Mouse (Mus musculus): ENCODE measurements at regions not wholly inside any gene's neighbourhood (a gene's known extent, or its start where the extent isn't known, plus 50 kb on each side); places are given as distances from the start of the nearest gene placed in this dataset.
A peak's percentile ranks its signal among the peaks of the same experiment; 100 is the strongest.

DNA sequence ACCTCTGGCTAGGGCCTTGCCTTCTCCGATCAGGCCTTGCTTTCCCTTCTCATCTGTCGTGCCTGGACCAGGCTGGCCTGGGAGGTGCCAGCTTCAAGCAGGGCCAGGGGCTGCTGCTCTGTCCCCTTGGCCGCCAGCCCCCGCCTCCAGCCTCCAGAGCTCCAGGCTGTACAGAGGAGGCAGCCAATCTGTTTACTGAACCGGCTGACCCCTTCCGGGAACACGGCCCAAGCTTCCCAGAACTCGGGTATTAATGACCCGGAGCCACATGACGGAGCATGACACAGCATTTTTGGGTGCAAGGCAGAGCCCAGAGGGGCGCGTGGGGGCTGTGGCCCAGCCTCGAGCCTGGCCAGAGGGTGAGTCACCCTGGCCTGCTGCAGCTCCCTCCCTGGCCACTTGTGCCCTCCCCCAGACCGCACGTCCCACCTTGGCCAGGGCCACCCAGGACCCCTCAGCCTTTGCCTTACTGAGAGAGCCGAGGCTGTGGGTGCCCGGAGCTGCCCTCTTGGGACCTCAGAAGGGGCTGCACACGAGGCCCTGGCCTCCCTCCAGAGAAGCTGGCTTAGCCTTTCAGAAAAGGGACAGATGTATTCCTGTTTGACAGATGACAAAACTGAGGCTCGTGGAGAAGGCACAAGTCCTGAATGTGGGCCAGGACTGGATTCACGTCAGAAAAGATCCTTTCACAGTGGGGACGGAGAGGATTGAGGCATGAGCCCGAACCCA lies 75.6 kb upstream of the Tmem189 start:
- no peaks in the 10 kb centered on the region for H3K36me3 ChIP-seq
- no peak overlapping the region for H3K4me3 ChIP-seq
- H3K27me3 ChIP-seq (replicated peaks): no peaks in the 10 kb centered on the region
- WGBS: 38% methylated on average over 22 of the region's 22 CpGs
- peak overlapping the region; percentile 36; the same call in 1 of the 2 replicates for H3K4me2 ChIP-seq
- peak overlapping the region; percentile 65 for H3K9ac ChIP-seq
- H3K9me3 ChIP-seq: no peaks in the 10 kb centered on the region
- H3K4me1 ChIP-seq: peaks cover 44% of the 10 kb centered on the region
- peak; percentile 83 for ATAC-seq (ENCODE audit: extremely low read depth, insufficient number of reproducible peaks, low FRiP score, low TSS enrichment)
- H3K27ac ChIP-seq (replicated peaks): peak overlapping the region; percentile 51

DNA sequence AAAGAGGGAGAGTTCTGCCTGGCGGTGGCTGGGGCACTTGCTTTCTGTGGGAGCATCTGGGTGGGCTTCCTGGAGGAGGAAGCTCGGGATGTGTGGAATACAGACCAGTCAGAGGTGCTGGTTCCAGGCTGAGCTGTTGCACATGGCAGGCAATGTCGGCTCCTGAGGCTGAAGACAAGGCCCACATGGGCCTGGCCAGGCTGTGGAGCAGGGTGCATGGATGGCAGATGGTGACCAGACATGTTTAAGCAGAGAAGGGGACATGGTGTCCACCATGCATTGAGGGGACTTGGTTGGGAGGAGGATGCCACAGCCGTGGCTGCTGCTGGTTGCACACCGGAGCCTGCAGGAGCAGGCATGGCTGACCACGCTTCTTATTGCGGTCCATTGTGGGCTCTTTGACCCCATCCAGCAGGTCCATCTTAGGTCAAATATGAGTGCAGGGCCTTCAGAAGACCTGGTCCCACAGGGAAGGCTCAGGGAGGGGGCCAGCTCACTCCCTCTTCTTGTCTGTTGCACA lies 74.3 kb upstream of the Tmem189 start:
- Histone ChIP-seq H3K27ac (replicated peaks) (no peak overlapping the region), H3K36me3 (no peaks in the 10 kb centered on the region), H3K27me3 (replicated peaks) (no peaks in the 10 kb centered on the region), H3K9ac (no peak overlapping the region), H3K4me2 (no peak overlapping the region), H3K9me3 (no peaks in the 10 kb centered on the region), H3K4me3 (no peak overlapping the region), H3K4me1 (peaks cover 44% of the 10 kb centered on the region)
- 86% methylated on average over 7 of the region's 7 CpGs for WGBS
- no peak for ATAC-seq (ENCODE audit: extremely low read depth, insufficient number of reproducible peaks, low FRiP score, low TSS enrichment)

GRCm38 (mm10) chr2:167761404-167761936 lies 71.8 kb upstream of the Tmem189 start:
- H3K4me3 ChIP-seq: no peak overlapping the region
- 66% methylated on average over 17 of the region's 17 CpGs for WGBS
- peaks cover 51% of the 10 kb centered on the region for H3K4me1 ChIP-seq
- H3K27me3 ChIP-seq (replicated peaks): no peaks in the 10 kb centered on the region
- no peak for ATAC-seq (ENCODE audit: extremely low read depth, insufficient number of reproducible peaks, low FRiP score, low TSS enrichment)
- H3K27ac ChIP-seq (replicated peaks): no peak overlapping the region
- peak overlapping the region; percentile 55 for H3K9ac ChIP-seq
- H3K4me2 ChIP-seq: no peak overlapping the region
- H3K36me3 ChIP-seq: no peaks in the 10 kb centered on the region
- H3K9me3 ChIP-seq: no peaks in the 10 kb centered on the region

GRCm38 (mm10) chr2:167760681-167761403 lies 71.2 kb upstream of the Tmem189 start:
- peak overlapping the region; percentile 55 for H3K9ac ChIP-seq
- H3K27ac ChIP-seq (replicated peaks): no peak overlapping the region
- no peak for ATAC-seq (ENCODE audit: extremely low read depth, insufficient number of reproducible peaks, low FRiP score, low TSS enrichment)
- 72% methylated on average over 13 of the region's 13 CpGs for WGBS
- peaks cover 55% of the 10 kb centered on the region for H3K4me1 ChIP-seq
- no peak overlapping the region for H3K4me3 ChIP-seq
- no peaks in the 10 kb centered on the region for H3K9me3 ChIP-seq
- no peak overlapping the region for H3K4me2 ChIP-seq
- no peaks in the 10 kb centered on the region for H3K27me3 ChIP-seq (replicated peaks)
- H3K36me3 ChIP-seq: no peaks in the 10 kb centered on the region

DNA sequence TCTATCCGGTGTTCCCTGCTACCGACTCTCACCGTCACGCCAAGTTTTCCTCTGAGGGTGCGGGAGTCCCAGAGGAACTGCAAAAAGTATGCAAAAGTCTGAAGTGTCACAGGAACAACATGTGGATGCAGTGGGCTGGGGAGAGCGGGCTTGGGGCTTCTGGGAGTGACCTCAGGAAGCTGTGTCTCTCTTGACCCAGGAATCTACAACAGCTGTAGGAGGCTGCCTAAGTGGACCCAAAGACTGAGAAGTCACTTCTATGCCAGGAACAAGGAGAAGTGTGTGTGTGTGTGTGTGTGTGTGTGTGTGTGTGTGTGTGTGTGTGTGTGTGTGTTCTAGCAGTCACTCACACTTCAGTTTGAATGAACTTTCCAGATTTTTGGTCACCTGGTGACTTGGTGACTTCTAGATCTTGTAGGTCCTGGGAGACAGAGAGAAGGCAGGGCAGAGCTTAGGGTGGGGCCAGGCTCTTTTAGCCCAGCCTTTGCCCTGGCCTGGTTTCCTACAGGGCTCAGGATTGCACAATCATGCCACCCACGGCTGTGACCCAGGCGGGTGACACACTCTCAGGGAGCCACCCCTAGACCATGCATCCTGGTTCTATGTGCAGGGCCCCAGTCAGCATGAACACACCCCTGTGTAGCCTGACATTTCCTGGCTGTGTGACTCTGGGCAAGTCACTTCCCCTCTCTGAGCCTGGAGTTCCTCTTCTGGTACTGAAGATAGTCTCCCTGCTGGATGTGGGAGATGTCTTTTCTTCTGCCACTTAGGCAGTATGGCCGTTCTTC lies 70.2 kb upstream of the Tmem189 start:
- ATAC-seq (ENCODE audit: extremely low read depth, insufficient number of reproducible peaks, low FRiP score, low TSS enrichment): no peak
- H3K4me1 ChIP-seq: peaks cover 52% of the 10 kb centered on the region
- no peaks in the 10 kb centered on the region for H3K27me3 ChIP-seq (replicated peaks)
- H3K9me3 ChIP-seq: no peaks in the 10 kb centered on the region
- H3K9ac ChIP-seq: no peak overlapping the region
- 82% methylated on average over 9 of the region's 9 CpGs for WGBS
- no peaks in the 10 kb centered on the region for H3K36me3 ChIP-seq
- no peak overlapping the region for H3K4me2 ChIP-seq
- no peak overlapping the region for H3K4me3 ChIP-seq
- no peak overlapping the region for H3K27ac ChIP-seq (replicated peaks)

DNA sequence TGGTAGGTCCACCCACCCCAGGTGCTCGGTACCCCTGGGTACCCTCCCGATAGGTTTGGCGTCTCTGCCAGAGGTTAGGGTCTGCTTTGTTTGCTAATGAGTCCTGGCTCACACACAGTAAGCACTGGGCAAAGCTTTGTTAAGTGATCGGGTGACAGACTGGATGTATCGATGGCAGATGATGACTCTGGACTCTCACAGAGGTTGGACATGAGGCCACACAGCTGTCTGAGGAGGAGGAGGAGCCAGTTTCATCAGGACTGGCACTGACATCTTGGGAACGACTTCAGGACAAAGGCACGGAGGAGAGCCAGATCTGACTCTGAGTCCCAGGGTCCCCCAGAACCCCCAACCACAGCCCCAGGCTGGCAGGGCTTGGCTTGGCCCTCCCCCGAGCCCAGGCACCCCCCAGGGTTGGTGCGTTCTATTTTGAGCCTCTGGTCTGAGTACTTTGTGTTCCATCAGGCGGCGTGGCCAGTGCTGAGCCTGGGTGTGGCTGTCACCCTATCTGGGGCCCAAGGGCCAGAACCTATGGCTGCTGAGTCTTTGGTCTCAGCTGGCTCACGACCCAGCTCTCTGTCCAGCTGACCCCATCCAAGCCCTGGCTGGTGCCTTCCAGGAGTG lies 67.6 kb upstream of the Tmem189 start:
- Histone ChIP-seq H3K4me2 (peak overlapping the region; percentile 4; the same call in 1 of the 2 replicates), H3K4me3 (no peak overlapping the region), H3K36me3 (no peaks in the 10 kb centered on the region), H3K27me3 (replicated peaks) (no peaks in the 10 kb centered on the region), H3K9me3 (no peaks in the 10 kb centered on the region), H3K9ac (peak overlapping the region; percentile 8; the same call in 1 of the 2 replicates), H3K27ac (replicated peaks) (no peak overlapping the region), H3K4me1 (peaks cover 50% of the 10 kb centered on the region)
- 42% methylated on average over 12 of the region's 12 CpGs for WGBS
- 0 out of 2 replicates have a peak, but pooled peaks have one; percentile 49 for ATAC-seq (ENCODE audit: extremely low read depth, insufficient number of reproducible peaks, low FRiP score, low TSS enrichment)

DNA sequence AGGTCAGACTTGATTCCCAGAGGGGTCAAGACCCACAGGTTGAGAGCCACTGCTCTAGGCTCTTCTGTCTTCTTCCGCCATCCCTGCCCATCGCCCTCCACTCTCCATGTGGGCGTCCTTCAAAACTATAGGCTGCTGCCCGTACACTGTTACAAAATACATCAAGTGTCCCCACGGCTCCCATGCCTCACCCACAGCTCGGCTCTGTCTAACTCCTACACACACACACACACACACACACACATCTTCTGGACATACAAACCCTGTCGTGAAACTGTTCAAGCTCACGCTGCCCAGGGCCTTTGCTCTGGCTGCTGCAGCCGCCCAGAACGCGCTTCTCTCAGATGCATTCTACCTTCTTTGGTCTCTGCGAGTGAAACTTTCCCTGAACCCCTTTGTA lies 67.1 kb upstream of the Tmem189 start:
- ATAC-seq (ENCODE audit: extremely low read depth, insufficient number of reproducible peaks, low FRiP score, low TSS enrichment): no peak
- Histone ChIP-seq H3K4me2 (no peak overlapping the region), H3K4me3 (no peak overlapping the region), H3K27ac (replicated peaks) (no peak overlapping the region), H3K36me3 (no peaks in the 10 kb centered on the region), H3K27me3 (replicated peaks) (no peaks in the 10 kb centered on the region), H3K9ac (peak overlapping the region; percentile 8; the same call in 1 of the 2 replicates), H3K9me3 (no peaks in the 10 kb centered on the region), H3K4me1 (peaks cover 45% of the 10 kb centered on the region)
- WGBS: 83% methylated on average over 12 of the region's 12 CpGs

DNA sequence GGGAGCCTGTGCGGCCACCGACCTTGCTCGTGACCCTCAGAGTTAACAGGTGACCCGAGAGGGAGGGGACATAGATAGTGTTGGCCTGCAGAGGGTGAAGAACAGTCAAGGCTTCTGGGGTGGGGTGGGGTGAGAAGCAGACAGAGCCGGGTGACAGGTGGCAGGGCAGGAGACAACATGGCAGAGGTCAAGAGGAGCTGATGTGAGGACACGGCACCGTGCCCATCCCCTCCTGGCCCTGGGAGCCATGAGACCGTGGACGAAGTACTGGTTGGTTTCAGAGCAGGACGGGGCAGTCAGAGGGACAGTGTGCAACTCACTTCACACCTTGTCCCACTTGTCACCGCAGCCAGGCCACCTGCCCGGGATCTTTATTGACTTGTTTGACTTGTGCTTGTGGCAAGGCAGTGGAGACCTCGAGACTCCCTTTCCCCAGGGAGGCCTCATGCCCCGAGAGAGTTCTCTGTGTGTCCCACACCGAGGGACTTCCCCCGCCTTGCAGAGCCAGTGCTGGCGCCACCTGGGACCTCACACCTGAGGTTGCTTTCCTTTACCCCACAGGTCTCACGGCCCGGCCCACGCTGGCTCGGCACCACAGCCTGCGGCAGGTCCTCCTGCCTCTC lies 65.4 kb upstream of the Tmem189 start:
- WGBS: 56% methylated on average over 22 of the region's 22 CpGs
- Histone ChIP-seq H3K4me3 (no peak overlapping the region), H3K9me3 (no peaks in the 10 kb centered on the region), H3K4me2 (no peak overlapping the region), H3K27ac (replicated peaks) (no peak overlapping the region), H3K9ac (no peak overlapping the region), H3K4me1 (peaks cover 34% of the 10 kb centered on the region), H3K27me3 (replicated peaks) (no peaks in the 10 kb centered on the region), H3K36me3 (no peaks in the 10 kb centered on the region)
- no peak for ATAC-seq (ENCODE audit: extremely low read depth, insufficient number of reproducible peaks, low FRiP score, low TSS enrichment)

- Histone ChIP-seq H3K4me2 (no peak overlapping the region), H3K27ac (replicated peaks) (no peak overlapping the region), H3K4me1 (peaks cover 34% of the 10 kb centered on the region), H3K9ac (no peak overlapping the region), H3K36me3 (no peaks in the 10 kb centered on the region), H3K27me3 (replicated peaks) (no peaks in the 10 kb centered on the region), H3K9me3 (no peaks in the 10 kb centered on the region), H3K4me3 (no peak overlapping the region)
- 61% methylated on average over 9 of the region's 9 CpGs for WGBS
- ATAC-seq (ENCODE audit: extremely low read depth, insufficient number of reproducible peaks, low FRiP score, low TSS enrichment): no peak
Measured at GRCm38 (mm10) chr2:167753898-167754297, 64.3 kb upstream of the Tmem189 start.

- Histone ChIP-seq H3K27ac (replicated peaks) (no peak overlapping the region), H3K27me3 (replicated peaks) (0 out of 2 replicates have a peak, but pooled peaks cover 4% of the 10 kb centered on the region), H3K9ac (no peak overlapping the region), H3K4me3 (no peak overlapping the region), H3K9me3 (no peaks in the 10 kb centered on the region), H3K36me3 (no peaks in the 10 kb centered on the region), H3K4me1 (peaks cover 31% of the 10 kb centered on the region), H3K4me2 (no peak overlapping the region)
- 69% methylated on average over 12 of the region's 12 CpGs for WGBS
- no peak for ATAC-seq (ENCODE audit: extremely low read depth, insufficient number of reproducible peaks, low FRiP score, low TSS enrichment)
Measured at GRCm38 (mm10) chr2:167752805-167753556, 63.4 kb upstream of the Tmem189 start.
